Mouse (Mus musculus) hindbrain, postnatal 0 days (tissue): ENCODE data around the gene Kcnj10. TPM values are rescaled to one million over a fixed set of nuclear protein-coding genes. Genes with fewer than 3 reads are reported as not detected.

ENCODE experiments used
- ATAC-seq: fragments of 200-750 bp; cut with Nextera tagmentation; 2 replicates; pipeline ENCODE4 v1.8.0; 2017; ENCODE audit warnings: mild to moderate bottlenecking, moderate TSS enrichment, moderate library complexity
- DNase-seq: peaks from one replicate; pipeline ENCODE4 v3.0.0-alpha.2; 2015; ENCODE audit warnings: low spot score
- H3K27ac ChIP-seq: fragments of 300-500 bp; sonication (generic); 2 replicates; pipeline ENCODE4 v1.5.1; 2014; ENCODE audit warnings: mild to moderate bottlenecking
- H3K27me3 ChIP-seq: fragments of 300-500 bp; sonication (generic); 2 replicates; pipeline ENCODE4 v1.6.1; 2014; ENCODE audit warnings: low read length, mixed read lengths; ENCODE audit not compliant: insufficient read depth
- H3K36me3 ChIP-seq: fragments of 300-500 bp; sonication (generic); 2 replicates; pipeline ENCODE4 v1.6.1; 2014; ENCODE audit warnings: low read length, mixed read lengths; ENCODE audit not compliant: insufficient read depth
- H3K4me1 ChIP-seq: fragments of 300-500 bp; sonication (generic); 2 replicates; pipeline ENCODE4 v1.6.1; 2014; ENCODE audit warnings: antibody characterized with exemption, low read length, mixed read lengths; ENCODE audit not compliant: insufficient read depth
- H3K4me2 ChIP-seq: fragments of 300-500 bp; sonication (generic); 2 replicates; pipeline ENCODE4 v1.6.1; 2014; ENCODE audit warnings: low read depth, mild to moderate bottlenecking, low read length, moderate library complexity, mixed read lengths
- H3K4me3 ChIP-seq: fragments of 300-500 bp; sonication (generic); 2 replicates; pipeline ENCODE4 v1.5.1; 2014; ENCODE audit warnings: low read length
- H3K9ac ChIP-seq: fragments of 300-500 bp; sonication (generic); replicated peaks from 2 replicates; pipeline ENCODE4 v1.6.1; 2014; ENCODE audit warnings: mild to moderate bottlenecking, low read length, moderate library complexity, mixed read lengths
- H3K9me3 ChIP-seq: fragments of 300-500 bp; sonication (generic); 2 replicates; pipeline ENCODE4 v1.6.1; 2016; ENCODE audit warnings: low read length, mixed read lengths
- CTCF ChIP-seq: IDR thresholded peaks from 2 replicates; pipeline ENCODE4 v1.5.1; 2016; ENCODE audit warnings: antibody characterized with exemption, control low read depth, low read depth
- WGBS: fragments of 180-500 bp; shearing (Covaris S2); extraction: QIAGEN DNeasy Blood & Tissue Kit; methylation state at CpG from one replicate; pipeline ENCODE4 v1.1.7; 2014; 5-methylcytosine and 5-hydroxymethylcytosine counted together
- polyA plus RNA-seq: library from polyadenylated mRNA; unstranded; fragments of >200 nt; fragmentation: Nextera tagmentation; extraction: Ambion mirVana; gene quantifications from 2 replicates; pipeline ENCODE4 v1.2.1, GENCODE M21; 2015
- total RNA-seq: library from RNA; depleted of rRNA; stranded (reverse); fragments of >200 nt; gene quantifications from 2 replicates; pipeline ENCODE4 v1.2.3, GENCODE M21; 2014

Gene Kcnj10
- total and polyA plus RNA-seq, 2 experiments from 2014 or later, result 5.4 to 8.6 TPM

DNA sequence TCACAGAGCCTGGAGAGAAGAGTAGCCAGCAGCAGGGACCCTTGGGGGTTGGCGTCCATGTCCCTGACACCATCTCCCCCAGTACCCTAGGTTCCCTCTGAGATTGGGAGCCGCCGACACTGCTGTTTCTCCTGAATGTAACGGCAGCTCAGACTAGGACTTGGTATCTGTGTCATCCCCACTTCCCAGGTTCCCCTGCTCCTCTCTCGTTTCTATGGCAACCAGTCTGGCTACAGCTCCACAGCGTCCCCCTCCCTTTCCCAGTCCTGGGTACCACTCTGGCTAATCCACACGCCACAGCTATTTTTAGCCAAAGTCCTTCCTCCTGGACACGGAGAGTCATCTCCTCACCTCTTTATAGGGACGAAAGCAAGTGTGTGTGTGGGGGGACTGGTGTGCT is 11.9 kb upstream of the Kcnj10 start, which contains the start of gene Kcnj9:
TSS of gene Kcnj9 (minus strand) at position 188 of the 400 bp plus-strand sequence.
- Histone ChIP-seq H3K4me2 (peak within 1 kb of the TSS; percentile 59), H3K9ac (peak within 1 kb of the TSS; percentile 44), H3K4me1 (peaks cover 8% of the 10 kb centered on the region), H3K27ac (peak within 1 kb of the TSS; percentile 54), H3K9me3 (no peaks in the 10 kb centered on the region), H3K36me3 (no peaks in the 10 kb centered on the region), H3K27me3 (no peaks in the 10 kb centered on the region), H3K4me3 (peak within 1 kb of the TSS; percentile 35)
- whole genome bisulfite sequencing, result 12% methylated on average over 9 of the region's 9 CpGs
- DNase-seq (peak; percentile 93), ATAC-seq (peak; percentile 86)
- no peak for TF ChIP-seq CTCF

DNA sequence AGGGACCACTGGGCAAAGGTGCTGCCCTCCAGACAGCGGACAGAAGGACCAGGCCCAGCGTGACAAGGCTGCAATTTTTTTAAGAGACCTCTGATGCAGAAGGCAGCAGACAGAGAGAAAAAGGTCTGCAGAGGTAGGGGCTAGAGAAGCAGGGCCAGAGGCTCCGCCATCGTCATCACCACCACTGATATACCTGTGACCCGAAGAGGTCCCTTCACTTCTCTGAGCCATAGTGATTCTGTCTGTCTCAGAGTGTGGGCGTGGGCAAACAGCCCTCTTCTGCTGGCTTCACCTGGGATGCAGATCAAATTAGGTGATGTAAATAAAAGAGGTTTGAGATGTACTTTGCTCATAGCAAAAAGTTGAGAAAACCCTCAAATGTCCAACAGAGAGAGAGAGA is 11.4 kb upstream of the Kcnj10 start:
- peak overlapping the region; percentile 54; the same call in 1 of the 2 replicates for H3K27ac ChIP-seq
- no peaks in the 10 kb centered on the region for H3K9me3 ChIP-seq
- ATAC-seq (peak; percentile 1; the same call in 1 of the 2 replicates), DNase-seq (no peak)
- no peak overlapping the region for H3K9ac ChIP-seq
- no peaks in the 10 kb centered on the region for H3K36me3 ChIP-seq
- peaks cover 8% of the 10 kb centered on the region for H3K4me1 ChIP-seq
- peak overlapping the region; percentile 59 for H3K4me2 ChIP-seq
- 69% methylated on average over 6 of the region's 6 CpGs for WGBS
- TF ChIP-seq CTCF, result no peak
- H3K27me3 ChIP-seq, result no peaks in the 10 kb centered on the region
- no peak overlapping the region; the same call in 1 of the 2 replicates for H3K4me3 ChIP-seq

DNA sequence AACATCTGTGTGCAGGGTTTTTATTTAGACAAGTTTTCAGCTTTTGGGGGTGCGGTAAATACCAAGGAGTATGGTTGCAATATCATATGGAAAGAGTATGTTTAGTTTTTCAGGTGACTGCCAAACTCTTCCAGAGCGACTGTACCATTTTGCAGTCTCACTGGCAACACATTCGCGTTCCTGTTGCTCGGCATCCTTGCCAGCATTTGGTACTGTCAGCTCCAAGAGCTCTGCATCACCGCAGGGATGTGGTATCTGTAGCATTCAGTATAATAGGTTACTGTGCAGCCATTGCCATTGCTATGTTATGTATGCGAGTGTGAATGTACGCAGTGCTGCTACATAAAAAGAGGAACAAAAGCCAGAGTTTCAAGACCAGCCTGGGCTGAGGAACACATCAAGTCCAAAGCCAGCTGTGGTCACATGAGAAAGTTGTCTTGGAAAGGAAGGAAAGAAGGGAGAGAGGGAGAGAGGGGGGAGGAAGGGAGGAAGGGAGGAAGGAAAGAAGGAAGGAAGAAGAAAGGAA is 9.5 kb upstream of the Kcnj10 start:
- ATAC-seq, result no peak
- TF ChIP-seq CTCF, result no peak
- no peak for DNase-seq
- Histone ChIP-seq H3K4me3 (no peak overlapping the region), H3K9me3 (no peaks in the 10 kb centered on the region), H3K36me3 (no peaks in the 10 kb centered on the region), H3K27me3 (no peaks in the 10 kb centered on the region), H3K4me1 (peaks cover 5% of the 10 kb centered on the region), H3K9ac (no peak overlapping the region), H3K27ac (no peak overlapping the region), H3K4me2 (no peak overlapping the region)
- WGBS, result 49% methylated on average over 8 of the region's 8 CpGs

DNA sequence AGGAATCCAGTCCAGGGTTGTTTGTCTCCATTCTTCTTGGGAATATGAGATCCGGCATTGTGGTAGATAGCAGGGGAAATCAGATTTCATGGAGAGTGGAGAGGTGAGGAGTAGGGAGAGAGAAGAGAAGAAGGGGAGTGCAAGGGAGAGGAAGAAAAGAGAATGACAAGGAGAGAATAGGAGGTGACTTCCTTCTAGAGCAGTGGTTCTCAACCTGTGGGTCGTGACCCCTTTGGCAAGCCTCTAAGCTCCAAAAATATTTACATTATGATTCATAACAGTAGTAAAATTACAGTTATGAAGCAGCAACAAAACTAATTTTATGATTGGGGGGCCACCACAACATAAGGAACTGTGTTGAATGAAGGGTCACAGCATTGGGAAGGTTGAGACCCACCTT is 8.1 kb upstream of the Kcnj10 start:
- no peaks in the 10 kb centered on the region for H3K36me3 ChIP-seq
- ATAC-seq (no peak), DNase-seq (no peak)
- no peak overlapping the region for H3K9ac ChIP-seq
- no peak for TF ChIP-seq CTCF
- H3K27me3 ChIP-seq, result no peaks in the 10 kb centered on the region
- H3K9me3 ChIP-seq, result no peaks in the 10 kb centered on the region
- WGBS, result 90% methylated on average over 2 of the region's 2 CpGs
- H3K4me2 ChIP-seq, result no peak overlapping the region
- no peak overlapping the region for H3K27ac ChIP-seq
- no peak overlapping the region for H3K4me3 ChIP-seq
- peaks cover 5% of the 10 kb centered on the region for H3K4me1 ChIP-seq

DNA sequence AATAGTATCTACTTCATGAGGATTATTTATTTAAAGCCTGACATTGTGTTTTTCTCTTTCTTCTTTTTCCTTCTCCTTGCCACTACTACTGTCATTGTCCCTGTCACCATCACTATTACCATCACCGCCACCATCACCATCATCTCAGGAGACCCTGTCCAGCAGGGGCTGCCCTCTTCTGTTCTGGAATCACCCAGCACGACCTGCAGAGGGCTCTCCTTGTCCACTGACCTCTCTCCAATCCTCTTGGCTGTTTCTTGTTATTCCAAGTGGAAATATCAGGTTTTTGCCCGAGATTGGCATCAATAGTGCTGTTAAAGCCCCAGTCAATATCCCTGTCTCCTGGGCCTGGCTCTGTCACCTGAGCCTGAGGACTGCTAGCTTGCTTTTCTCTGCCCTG is 7.5 kb upstream of the Kcnj10 start:
- Histone ChIP-seq H3K9me3 (no peaks in the 10 kb centered on the region), H3K4me1 (peaks cover 5% of the 10 kb centered on the region), H3K4me3 (no peak overlapping the region), H3K27me3 (no peaks in the 10 kb centered on the region), H3K4me2 (no peak overlapping the region), H3K36me3 (no peaks in the 10 kb centered on the region), H3K27ac (no peak overlapping the region), H3K9ac (no peak overlapping the region)
- DNase-seq, result no peak
- 16% methylated on average over 3 of the region's 3 CpGs for WGBS
- peak; percentile 46; the same call in 1 of the 2 replicates for ATAC-seq
- TF ChIP-seq CTCF, result peak; percentile 76

DNA sequence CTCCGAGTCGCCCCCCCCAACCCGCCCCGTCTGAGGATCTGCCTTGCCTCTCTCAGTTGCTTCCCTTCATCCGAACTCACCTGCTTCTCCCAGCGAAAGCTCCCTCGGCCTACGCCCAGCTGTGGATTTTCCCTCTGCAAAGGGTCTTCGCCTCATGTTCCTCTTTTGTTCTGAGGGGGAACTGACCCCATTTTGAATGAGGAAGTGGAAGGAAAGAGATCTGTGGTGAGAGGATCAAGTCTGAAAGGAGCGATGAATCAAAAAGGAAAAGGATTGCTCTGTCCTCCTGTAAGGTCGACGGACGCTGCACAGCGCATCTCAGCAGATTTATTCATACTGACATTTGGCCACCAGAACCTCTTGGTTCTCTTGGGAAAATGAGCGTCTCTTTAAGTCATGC is 5.2 kb upstream of the Kcnj10 start:
- Histone ChIP-seq H3K27me3 (peaks cover 6% of the 10 kb centered on the region; the same call in 1 of the 2 replicates), H3K4me2 (no peak overlapping the region), H3K9me3 (no peaks in the 10 kb centered on the region), H3K4me1 (peaks cover 8% of the 10 kb centered on the region; the same call in 1 of the 2 replicates), H3K4me3 (no peak overlapping the region), H3K9ac (no peak overlapping the region), H3K36me3 (no peaks in the 10 kb centered on the region), H3K27ac (no peak overlapping the region)
- no peak for DNase-seq
- 78% methylated on average over 15 of the region's 15 CpGs for WGBS
- TF ChIP-seq CTCF, result no peak
- no peak for ATAC-seq

DNA sequence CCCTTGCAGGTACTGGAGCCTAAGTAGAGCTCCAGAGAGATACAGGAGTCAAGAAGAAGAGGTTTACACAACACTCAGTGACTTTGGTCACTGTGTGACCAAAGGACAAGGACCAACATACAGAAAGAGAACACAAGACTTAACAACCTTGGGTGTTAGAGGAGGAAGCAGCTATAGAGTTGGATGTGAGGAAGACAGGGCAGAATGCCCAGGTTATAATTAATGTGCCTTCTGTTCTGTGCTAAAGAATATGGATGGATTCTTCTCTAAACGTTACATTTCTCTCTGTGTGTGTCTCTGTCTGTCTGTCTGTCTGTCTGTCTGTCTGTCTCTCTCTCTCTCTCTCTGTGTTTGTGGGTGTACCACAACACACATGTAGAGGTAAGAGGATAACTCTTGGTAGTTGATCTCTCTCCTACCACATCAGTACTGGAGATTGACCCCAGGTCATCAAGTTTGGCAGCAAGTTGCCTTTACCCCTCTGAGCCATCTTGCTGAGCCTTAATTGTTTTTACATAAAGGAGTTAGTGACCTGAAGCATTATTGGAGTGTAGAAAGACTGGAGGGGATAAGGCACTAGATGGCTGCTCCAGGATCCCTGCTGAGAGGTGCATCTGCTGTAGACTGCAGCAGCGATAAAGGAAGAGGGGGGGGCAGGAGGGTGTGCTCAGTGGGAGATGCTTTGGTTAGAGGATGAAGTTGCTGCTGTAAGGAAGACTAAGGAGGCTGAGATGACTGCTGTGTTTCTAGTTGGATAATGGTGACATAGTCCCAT is 3.4 kb upstream of the Kcnj10 start:
- Histone ChIP-seq H3K4me1 (peaks cover 8% of the 10 kb centered on the region), H3K4me3 (no peak overlapping the region), H3K9ac (no peak overlapping the region), H3K27ac (no peak overlapping the region), H3K4me2 (no peak overlapping the region), H3K9me3 (no peaks in the 10 kb centered on the region), H3K36me3 (no peaks in the 10 kb centered on the region), H3K27me3 (peaks cover 6% of the 10 kb centered on the region; the same call in 1 of the 2 replicates)
- ATAC-seq, result no peak
- WGBS, result 22% methylated on average over 2 of the region's 2 CpGs
- DNase-seq, result no peak
- TF ChIP-seq CTCF, result no peak
